ENCODE assay signal across 9 mouse cellular contexts in the genomic region with DNA sequence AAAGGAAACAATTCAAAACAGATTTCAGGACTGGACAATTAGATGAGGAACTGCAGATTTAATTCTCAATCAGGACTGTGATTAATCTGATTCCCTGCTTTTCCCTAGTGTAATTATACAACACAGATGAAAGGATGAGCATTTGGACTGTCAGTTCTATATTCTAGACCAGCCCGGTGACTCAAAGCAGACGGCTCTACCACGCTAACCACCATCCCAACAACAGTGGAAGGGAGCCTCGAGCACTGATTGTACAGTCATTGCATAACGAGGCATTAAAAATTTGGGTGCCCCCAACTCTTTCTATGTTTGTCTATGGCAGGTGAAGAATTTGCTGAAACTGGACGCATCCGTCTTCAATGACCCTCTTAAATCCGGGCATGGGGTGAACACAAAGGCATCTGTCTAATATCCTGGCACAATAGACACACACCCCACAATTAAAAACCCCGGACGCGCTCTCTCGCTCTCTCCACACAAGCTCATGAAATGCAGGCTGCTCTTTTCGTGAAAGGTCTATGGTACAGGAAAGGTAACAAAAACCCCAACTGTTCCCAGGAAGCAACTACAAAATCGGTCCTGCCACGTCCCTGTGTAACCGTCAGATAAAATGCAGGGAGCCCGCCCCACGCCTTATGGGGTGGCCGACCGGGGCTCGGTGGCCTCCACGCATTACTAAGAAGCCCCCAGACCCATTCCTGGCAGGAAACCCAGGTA. TPM values are rescaled to one million over a fixed set of nuclear protein-coding genes. Genes with fewer than 3 reads are reported as not detected.
A peak's percentile ranks its signal among the peaks of the same experiment; 100 is the strongest.
DNase-seq lines count a peak whose midpoint lies in the region; ATAC-seq lines count a peak whose summit lies in the region.
"Had no signal": no experiment of that assay in that cellular context is flagged by ENCODE, and none has a peak within 500 bp of the region (broad histone marks: within the 10 kb centered on the region; RNA-seq: fewer than 3 reads in every experiment).

No protein-coding gene starts in this region.

- WGBS in embryonic facial prominence, embryonic 15.5 days = 30% methylated on average over 22 of the region's 22 CpGs
- 27% methylated on average over 22 of the region's 22 CpGs for WGBS in stomach, embryonic 15.5 days

- H3K4me2 ChIP-seq in embryonic facial prominence, embryonic 15.5 days (replicated peaks) = peak overlapping the region; percentile 39
- peak overlapping the region; percentile 47 for H3K4me2 ChIP-seq in stomach, embryonic 15.5 days

- DNase-seq in cerebellum, adult 9-10 months = peak; percentile 39
- DNase-seq in cerebellum, adult 11 months = no peak
- DNase-seq in ES-CJ7 (ENCODE audit: low read depth, low spot score) = peak; percentile 6
- peak; percentile 5 for DNase-seq in heart, postnatal 4 days
- peak; percentile 16 for DNase-seq in left cerebral cortex, adult 11 months (ENCODE audit: low spot score)
- peak; percentile 3 for DNase-seq in lung, postnatal 36 days

- H3K4me3 ChIP-seq in embryonic facial prominence, embryonic 15.5 days (replicated peaks) = peak overlapping the region; percentile 58
- peak overlapping the region; percentile 55 for H3K4me3 ChIP-seq in stomach, embryonic 15.5 days (replicated peaks)

- ATAC-seq in embryonic facial prominence, embryonic 15.5 days (ENCODE audit: insufficient number of reproducible peaks, low FRiP score, low TSS enrichment, low read depth) = no peak
- ATAC-seq in stomach, embryonic 15.5 days (ENCODE audit: insufficient read depth, low FRiP score, low read depth) = no peak

- H3K9me3 ChIP-seq in embryonic facial prominence, embryonic 15.5 days (replicated peaks) = no peaks in the 10 kb centered on the region
- no peaks in the 10 kb centered on the region for H3K9me3 ChIP-seq in stomach, embryonic 15.5 days

- H3K27me3 ChIP-seq in embryonic facial prominence, embryonic 15.5 days = no peaks in the 10 kb centered on the region
- no peaks in the 10 kb centered on the region for H3K27me3 ChIP-seq in stomach, embryonic 15.5 days (replicated peaks)

- H3K9ac ChIP-seq in embryonic facial prominence, embryonic 15.5 days = peak overlapping the region; percentile 55
- H3K9ac ChIP-seq in stomach, embryonic 15.5 days = peak overlapping the region; percentile 54

- H3K36me3 ChIP-seq in embryonic facial prominence, embryonic 15.5 days = no peaks in the 10 kb centered on the region
- H3K36me3 ChIP-seq in stomach, embryonic 15.5 days = no peaks in the 10 kb centered on the region
- H3K36me3 ChIP-seq: G1E had no signal

- H3K27ac ChIP-seq in embryonic facial prominence, embryonic 15.5 days (replicated peaks) = peak overlapping the region; percentile 87
- H3K27ac ChIP-seq in stomach, embryonic 15.5 days = peak overlapping the region; percentile 83

- no peaks in the 10 kb centered on the region for H3K4me1 ChIP-seq in embryonic facial prominence, embryonic 15.5 days
- no peaks in the 10 kb centered on the region for H3K4me1 ChIP-seq in stomach, embryonic 15.5 days

RNA-seq across cellular contexts. Expression of a gene that starts 5.9 kb away (rescaled TPM):
- 16.6 and 17.1 TPM in 2 replicates for polyA plus RNA-seq in embryonic facial prominence, embryonic 15.5 days (2015; fragmentation: Nextera tagmentation; extraction: Ambion mirVana)
- total RNA-seq in heart, postnatal 4 days (2021) = 10 to 100 TPM; 21.7 to 27.5 TPM
- polyA plus RNA-seq in stomach, embryonic 15.5 days (2015; fragmentation: Nextera tagmentation; extraction: Ambion mirVana) = 16.4 and 17.5 TPM in 2 replicates
- polyA plus RNA-seq: G1E had no signal
